9 mouse cellular contexts compared by ENCODE assay signal in genomic region chrX:88116326-88116725, GRCm38 (mm10). TPM values are rescaled to one million over a fixed set of nuclear protein-coding genes. Genes with fewer than 3 reads are reported as not detected.
A peak's percentile ranks its signal among the peaks of the same experiment; 100 is the strongest.
DNase-seq lines count a peak whose midpoint lies in the region; ATAC-seq and TF ChIP-seq lines count a peak whose summit lies in the region.
"Had no signal": no experiment of that assay in that cellular context is flagged by ENCODE, and none has a peak within 500 bp of the region (broad histone marks: within the 10 kb centered on the region; RNA-seq: fewer than 3 reads in every experiment).

No protein-coding gene starts in this region.

- H3K9ac ChIP-seq in limb, embryonic 14.5 days (ENCODE audit: low read depth, low read length, severe bottlenecking), result no peak overlapping the region
- H3K9ac ChIP-seq in stomach, postnatal 0 days (ENCODE audit: low read length), result no peak overlapping the region
- H3K9ac ChIP-seq in liver, embryonic 12.5 days, result no peak overlapping the region

- no peaks in the 10 kb centered on the region for H3K27me3 ChIP-seq in heart, embryonic 10.5 days (ENCODE audit: insufficient read depth, poor library complexity, severe bottlenecking)
- H3K27me3 ChIP-seq in limb, embryonic 14.5 days (ENCODE audit: control insufficient read depth, insufficient read depth, low read length), result no peaks in the 10 kb centered on the region
- H3K27me3 ChIP-seq in stomach, postnatal 0 days (ENCODE audit: control insufficient read depth, insufficient read depth, low read length), result no peaks in the 10 kb centered on the region
- 0 out of 2 replicates have a peak, but pooled peaks cover 3% of the 10 kb centered on the region for H3K27me3 ChIP-seq in liver, embryonic 12.5 days (replicated peaks)

- TF ChIP-seq CTCF in stomach, postnatal 0 days (IDR thresholded peaks at IDR 0.05; ENCODE audit: low read depth), result no peak

- 5% methylated on average over 3 of the region's 3 CpGs for WGBS in heart, embryonic 10.5 days
- WGBS in limb, embryonic 14.5 days, result 13% methylated on average over 3 of the region's 3 CpGs
- 13% methylated on average over 3 of the region's 3 CpGs for WGBS in stomach, postnatal 0 days
- 6% methylated on average over 3 of the region's 3 CpGs for WGBS in liver, embryonic 12.5 days (ENCODE audit: insufficient replicate concordance)

- DNase-seq in heart, embryonic 10.5 days (ENCODE audit: low spot score), result no peak
- no peak for DNase-seq in heart, postnatal 14 days
- DNase-seq in retina, postnatal 1 day, result peak; percentile 8
- DNase-seq in retina, embryonic 14.5 days (ENCODE audit: low spot score), result no peak
- DNase-seq in limb, embryonic 14.5 days (ENCODE audit: low spot score), result no peak
- no peak for DNase-seq in stomach, postnatal 0 days (ENCODE audit: low spot score)
- no peak for DNase-seq in adrenal gland, postnatal 4 days (ENCODE audit: low spot score in 2 of 2)

- no peaks in the 10 kb centered on the region for H3K9me3 ChIP-seq in heart, embryonic 10.5 days
- no peaks in the 10 kb centered on the region for H3K9me3 ChIP-seq in limb, embryonic 14.5 days (ENCODE audit: control insufficient read depth, low read length)
- H3K9me3 ChIP-seq in stomach, postnatal 0 days (ENCODE audit: control insufficient read depth, low read length), result no peaks in the 10 kb centered on the region
- no peaks in the 10 kb centered on the region for H3K9me3 ChIP-seq in liver, embryonic 12.5 days (replicated peaks)

- TF ChIP-seq EP300 in stomach, postnatal 0 days (optimal IDR thresholded peaks at IDR 0.05), result no peak

- no peaks in the 10 kb centered on the region for H3K4me1 ChIP-seq in heart, embryonic 10.5 days
- H3K4me1 ChIP-seq in limb, embryonic 14.5 days (ENCODE audit: control insufficient read depth, insufficient read depth, low read length), result no peaks in the 10 kb centered on the region
- no peaks in the 10 kb centered on the region for H3K4me1 ChIP-seq in stomach, postnatal 0 days (replicated peaks; ENCODE audit: control insufficient read depth, insufficient read depth)
- no peaks in the 10 kb centered on the region for H3K4me1 ChIP-seq in liver, embryonic 12.5 days

- peak overlapping the region; percentile 45 for H3K4me2 ChIP-seq in limb, embryonic 14.5 days (replicated peaks; ENCODE audit: low read depth, low read length, severe bottlenecking)
- peak overlapping the region; percentile 38 for H3K4me2 ChIP-seq in stomach, postnatal 0 days (replicated peaks; ENCODE audit: low read depth)
- H3K4me2 ChIP-seq in liver, embryonic 12.5 days, result no peak overlapping the region

- H3K36me3 ChIP-seq in heart, embryonic 10.5 days, result no peaks in the 10 kb centered on the region
- H3K36me3 ChIP-seq in limb, embryonic 14.5 days (ENCODE audit: control insufficient read depth, insufficient read depth, low read length), result no peaks in the 10 kb centered on the region
- no peaks in the 10 kb centered on the region for H3K36me3 ChIP-seq in stomach, postnatal 0 days (ENCODE audit: control insufficient read depth, insufficient read depth, low read length)
- H3K36me3 ChIP-seq in liver, embryonic 12.5 days, result no peaks in the 10 kb centered on the region

- ATAC-seq in limb, embryonic 14.5 days (ENCODE audit: low FRiP score, low read depth), result no peak
- ATAC-seq in stomach, postnatal 0 days (ENCODE audit: low FRiP score, low TSS enrichment), result no peak
- no peak for ATAC-seq in liver, embryonic 12.5 days

- no peak overlapping the region for H3K27ac ChIP-seq in heart, embryonic 10.5 days
- no peak overlapping the region for H3K27ac ChIP-seq in limb, embryonic 14.5 days (replicated peaks; ENCODE audit: low read depth, low read length)
- H3K27ac ChIP-seq in stomach, postnatal 0 days (replicated peaks), result no peak overlapping the region
- H3K27ac ChIP-seq in liver, embryonic 12.5 days, result no peak overlapping the region
- H3K27ac ChIP-seq: macrophage had no signal

- peak overlapping the region; percentile 47 for H3K4me3 ChIP-seq in heart, embryonic 10.5 days
- peak overlapping the region; percentile 35 for H3K4me3 ChIP-seq in limb, embryonic 14.5 days (replicated peaks; ENCODE audit: low read length)
- H3K4me3 ChIP-seq in stomach, postnatal 0 days (ENCODE audit: low read depth, low read length), result peak overlapping the region; percentile 39; the same call in 1 of the 2 replicates
- no peak overlapping the region for H3K4me3 ChIP-seq in liver, embryonic 12.5 days

- no peak for TF ChIP-seq POLR2A in limb, embryonic 14.5 days (IDR thresholded peaks at IDR 0.05; ENCODE audit: borderline replicate concordance, extremely low read depth, insufficient read depth, insufficient read length)

- intact Hi-C loops in heart, postnatal 14 days (cut with DNase I), result no loop called here

RNA-seq across cellular contexts. Expression of gene Il1rapl1, which starts 0.9 kb away (rescaled TPM):
- polyA plus RNA-seq in heart, embryonic 10.5 days (2016; fragmentation: Nextera tagmentation; extraction: Ambion mirVana), result 0.09 TPM in 1 of 2 replicates, not detected in the other
- total RNA-seq in heart, postnatal 14 days (2021), result under 1 TPM; 0.02 to 0.10 TPM
- polyA plus RNA-seq in limb, embryonic 14.5 days (2012; rRNA removed), result 0.14 and 0.17 TPM in 2 replicates
- 0.48 and 0.51 TPM in 2 replicates for polyA plus RNA-seq in limb, embryonic 14.5 days (2014; fragmentation: Nextera tagmentation; extraction: Ambion mirVana)
- 0.19 and 0.23 TPM in 2 replicates for polyA plus RNA-seq in stomach, postnatal 0 days (2015; fragmentation: Nextera tagmentation; extraction: Ambion mirVana)
- polyA plus RNA-seq in liver, embryonic 12.5 days (2016; fragmentation: Nextera tagmentation; extraction: Ambion mirVana), result 0.14 TPM in 1 of 2 replicates, not detected in the other
- 1 to 10 TPM in 1 of 2 experiments, under 1 TPM in 1; 0.98 to 1.4 TPM for total RNA-seq in adrenal gland, postnatal 4 days (2021)
- polyA plus RNA-seq: macrophage had no signal
